Mouse (Mus musculus) lung, adult 2 months (tissue): Measurements from ENCODE around the gene Phospho2.

Experiments
- CTCF ChIP-seq: fragments of 200-500 bp; IDR thresholded peaks from 2 replicates; pipeline ENCODE4 v1.5.1; 2011; ENCODE audit warnings: mild to moderate bottlenecking, low read length, control low read depth; ENCODE audit not compliant: insufficient read depth
- POLR2A ChIP-seq: fragments of 200-500 bp; IDR thresholded peaks from 2 replicates; pipeline ENCODE4 v1.6.1; 2011; ENCODE audit warnings: low read depth, mild to moderate bottlenecking, control low read depth, low read length, borderline replicate concordance; ENCODE audit errors: extremely low read depth

- no peak for TF ChIP-seq CTCF
- TF ChIP-seq POLR2A: no peak
Observed at GRCm38 (mm10) chr2:69820201-69820600, 30.8 kb downstream of the Phospho2 start.
